Mouse (Mus musculus) forebrain, postnatal 0 days (tissue): ENCODE measurements around the gene Dusp5. TPM values are rescaled to one million over a fixed set of nuclear protein-coding genes. Genes with fewer than 3 reads are reported as not detected.

Experiments used
- ATAC-seq: fragments of 200-750 bp; cut with Nextera tagmentation; 2 replicates; pipeline ENCODE4 v1.8.0; 2017; ENCODE audit warnings: mild to moderate bottlenecking, moderate library complexity
- DNase-seq: peaks from one replicate; pipeline ENCODE4 v3.0.0-alpha.2; 2015
- H3K27ac ChIP-seq: fragments of 300-500 bp; sonication (generic); 2 replicates; pipeline ENCODE4 v1.5.1; 2014; ENCODE audit warnings: low read depth, mild to moderate bottlenecking, antibody characterized with exemption, low read length, moderate library complexity, mixed read lengths
- H3K27me3 ChIP-seq: fragments of 300-500 bp; sonication (generic); 2 replicates; pipeline ENCODE4 v1.6.1; 2014; ENCODE audit warnings: mild to moderate bottlenecking, low read length, mixed read lengths; ENCODE audit not compliant: insufficient read depth
- H3K36me3 ChIP-seq: fragments of 300-500 bp; sonication (generic); 2 replicates; pipeline ENCODE4 v1.6.1; 2014; ENCODE audit warnings: mild to moderate bottlenecking, moderate library complexity; ENCODE audit not compliant: insufficient read depth
- H3K4me1 ChIP-seq: fragments of 300-500 bp; sonication (generic); 2 replicates; pipeline ENCODE4 v1.6.1; 2014; ENCODE audit warnings: antibody characterized with exemption; ENCODE audit not compliant: insufficient read depth
- H3K4me2 ChIP-seq: fragments of 300-500 bp; sonication (generic); 2 replicates; pipeline ENCODE4 v1.6.1; 2014; ENCODE audit warnings: low read depth, mild to moderate bottlenecking, moderate library complexity
- H3K4me3 ChIP-seq: fragments of 300-500 bp; sonication (generic); 2 replicates; pipeline ENCODE4 v1.5.1; 2014; ENCODE audit warnings: low read depth, low read length, mixed read lengths
- H3K9ac ChIP-seq: fragments of 300-500 bp; sonication (generic); 2 replicates; pipeline ENCODE4 v1.6.1; 2014; ENCODE audit warnings: mild to moderate bottlenecking
- H3K9me3 ChIP-seq: fragments of 300-500 bp; sonication (generic); 2 replicates; pipeline ENCODE4 v1.6.1; 2016; ENCODE audit warnings: low read length
- CTCF ChIP-seq: sonication (generic); IDR thresholded peaks from 2 replicates; pipeline ENCODE4 v1.5.1; 2016; ENCODE audit warnings: antibody characterized with exemption, control low read depth, low read depth
- WGBS: fragments of 180-500 bp; shearing (Covaris S2); extraction: QIAGEN DNeasy Blood & Tissue Kit; methylation state at CpG from one replicate; pipeline ENCODE4 v1.1.7; 2014; 5-methylcytosine and 5-hydroxymethylcytosine counted together
- polyA plus RNA-seq: library from polyadenylated mRNA; unstranded; fragments of >200 nt; fragmentation: Nextera tagmentation; extraction: Ambion mirVana; gene quantifications from 2 replicates; pipeline ENCODE4 v1.2.1, GENCODE M21; 2015
- total RNA-seq: library from RNA; depleted of rRNA; stranded (reverse); fragments of >200 nt; gene quantifications from 2 replicates; pipeline ENCODE4 v1.2.3, GENCODE M21; 2014

Gene Dusp5
- total and polyA plus RNA-seq, 2 experiments from 2014 or later, result 5.0 to 7.6 TPM

GRCm38 (mm10) chr19:53529455-53529704 is 471 bp downstream of the Dusp5 start:
- Histone ChIP-seq H3K4me2 (peak overlapping the region; percentile 79), H3K27me3 (peaks cover 18% of the 10 kb centered on the region), H3K9ac (peak overlapping the region; percentile 55), H3K9me3 (no peaks in the 10 kb centered on the region), H3K4me1 (no peaks in the 10 kb centered on the region), H3K27ac (no peak overlapping the region), H3K36me3 (no peaks in the 10 kb centered on the region), H3K4me3 (peak overlapping the region; percentile 58)
- DNase-seq (no peak), ATAC-seq (no peak)
- 1% methylated on average over 30 of the region's 36 CpGs for WGBS
- no peak for TF ChIP-seq CTCF

GRCm38 (mm10) chr19:53529705-53530562 is 1.0 kb downstream of the Dusp5 start:
- H3K9ac ChIP-seq, result peak overlapping the region; percentile 55
- no peak overlapping the region for H3K27ac ChIP-seq
- H3K36me3 ChIP-seq, result no peaks in the 10 kb centered on the region
- H3K9me3 ChIP-seq, result no peaks in the 10 kb centered on the region
- WGBS, result 7% methylated on average over 31 of the region's 31 CpGs
- ATAC-seq (0 out of 2 replicates have a peak, but pooled peaks have one; percentile 6), DNase-seq (no peak)
- no peaks in the 10 kb centered on the region for H3K4me1 ChIP-seq
- H3K27me3 ChIP-seq, result peaks cover 18% of the 10 kb centered on the region
- H3K4me2 ChIP-seq, result peak overlapping the region; percentile 79
- peak overlapping the region; percentile 58 for H3K4me3 ChIP-seq
- TF ChIP-seq CTCF, result no peak

- peaks cover 18% of the 10 kb centered on the region for H3K27me3 ChIP-seq
- no peak overlapping the region for H3K4me2 ChIP-seq
- no peak for TF ChIP-seq CTCF
- no peak for DNase-seq
- WGBS, result 53% methylated on average over 10 of the region's 10 CpGs
- no peaks in the 10 kb centered on the region for H3K36me3 ChIP-seq
- H3K9me3 ChIP-seq, result no peaks in the 10 kb centered on the region
- no peak overlapping the region for H3K27ac ChIP-seq
- ATAC-seq, result no peak
- no peak overlapping the region for H3K9ac ChIP-seq
- H3K4me1 ChIP-seq, result no peaks in the 10 kb centered on the region
- H3K4me3 ChIP-seq, result no peak overlapping the region
Observed at GRCm38 (mm10) chr19:53531416-53531815, 2.5 kb downstream of the Dusp5 start.

GRCm38 (mm10) chr19:53532021-53532420 is 3.1 kb downstream of the Dusp5 start:
- 47% methylated on average over 6 of the region's 6 CpGs for WGBS
- TF ChIP-seq CTCF, result no peak
- no peaks in the 10 kb centered on the region for H3K9me3 ChIP-seq
- no peak overlapping the region for H3K9ac ChIP-seq
- H3K27ac ChIP-seq, result no peak overlapping the region
- ATAC-seq (no peak), DNase-seq (no peak)
- H3K4me1 ChIP-seq, result no peaks in the 10 kb centered on the region
- H3K27me3 ChIP-seq, result peaks cover 18% of the 10 kb centered on the region
- no peak overlapping the region for H3K4me2 ChIP-seq
- no peak overlapping the region for H3K4me3 ChIP-seq
- no peaks in the 10 kb centered on the region for H3K36me3 ChIP-seq

GRCm38 (mm10) chr19:53532676-53533075 is 3.8 kb downstream of the Dusp5 start:
- DNase-seq, result no peak
- Histone ChIP-seq H3K9ac (no peak overlapping the region), H3K4me2 (no peak overlapping the region), H3K27ac (no peak overlapping the region), H3K9me3 (no peaks in the 10 kb centered on the region), H3K36me3 (no peaks in the 10 kb centered on the region), H3K27me3 (peaks cover 18% of the 10 kb centered on the region), H3K4me1 (no peaks in the 10 kb centered on the region), H3K4me3 (no peak overlapping the region)
- 80% methylated on average over 6 of the region's 6 CpGs for WGBS
- ATAC-seq, result no peak
- TF ChIP-seq CTCF, result no peak

GRCm38 (mm10) chr19:53533236-53533635 is 4.3 kb downstream of the Dusp5 start:
- WGBS, result 85% methylated on average over 7 of the region's 7 CpGs
- DNase-seq, result no peak
- H3K4me3 ChIP-seq, result no peak overlapping the region
- peaks cover 18% of the 10 kb centered on the region for H3K27me3 ChIP-seq
- no peaks in the 10 kb centered on the region for H3K9me3 ChIP-seq
- H3K9ac ChIP-seq, result no peak overlapping the region
- no peak overlapping the region for H3K4me2 ChIP-seq
- H3K27ac ChIP-seq, result no peak overlapping the region
- no peak for ATAC-seq
- H3K4me1 ChIP-seq, result no peaks in the 10 kb centered on the region
- no peaks in the 10 kb centered on the region for H3K36me3 ChIP-seq
- TF ChIP-seq CTCF, result no peak

GRCm38 (mm10) chr19:53533810-53534601 is 5.1 kb downstream of the Dusp5 start:
- H3K9me3 ChIP-seq, result no peaks in the 10 kb centered on the region
- no peak for ATAC-seq
- H3K9ac ChIP-seq, result no peak overlapping the region
- H3K36me3 ChIP-seq, result no peaks in the 10 kb centered on the region
- H3K27me3 ChIP-seq, result peaks cover 18% of the 10 kb centered on the region
- no peak for DNase-seq
- H3K27ac ChIP-seq, result no peak overlapping the region
- H3K4me2 ChIP-seq, result no peak overlapping the region
- H3K4me1 ChIP-seq, result no peaks in the 10 kb centered on the region
- WGBS, result 89% methylated on average over 15 of the region's 15 CpGs
- no peak overlapping the region for H3K4me3 ChIP-seq
- no peak for TF ChIP-seq CTCF
